Mouse (Mus musculus): ENCODE data around the gene Sh3pxd2a. TPM values are rescaled to one million over a fixed set of nuclear protein-coding genes. Genes with fewer than 3 reads are reported as not detected.

Gene Sh3pxd2a
- total and polyA plus RNA-seq, 2 experiments from 2014 or later: 3.4 to 47.2 TPM

DNA sequence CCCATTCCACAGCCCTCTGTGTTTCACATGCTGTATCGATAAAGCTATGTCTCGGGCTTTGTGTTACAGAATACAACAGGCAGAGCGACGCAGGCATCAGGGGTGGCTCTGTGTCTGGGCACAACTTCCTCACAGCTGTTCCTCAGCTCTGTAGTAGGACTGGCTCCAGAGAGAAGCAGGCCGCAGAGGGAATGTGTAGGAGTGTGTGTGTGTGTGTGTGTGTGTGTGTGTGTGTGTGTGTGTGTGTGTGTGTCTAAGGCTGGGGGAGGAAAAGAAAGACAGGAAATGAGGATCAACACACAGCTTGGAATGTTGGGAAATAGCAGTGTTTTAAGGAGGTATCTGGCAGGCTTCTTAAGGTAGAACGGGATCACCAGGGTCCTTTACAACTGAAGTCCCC is 187.5 kb downstream of the Sh3pxd2a start:
- Histone ChIP-seq H3K36me3 (replicated peaks; ENCODE audit: control insufficient read depth, insufficient read depth, low read length) (peaks cover 66% of the 10 kb centered on the region), H3K4me2 (ENCODE audit: low read depth, low read length) (no peak overlapping the region), H3K4me1 (ENCODE audit: control insufficient read depth, insufficient read depth) (peaks cover 30% of the 10 kb centered on the region), H3K27me3 (ENCODE audit: control insufficient read depth, insufficient read depth, low read length) (no peaks in the 10 kb centered on the region), H3K9me3 (replicated peaks; ENCODE audit: control insufficient read depth, low read length) (no peaks in the 10 kb centered on the region), H3K4me3 (ENCODE audit: low read depth, low read length) (no peak overlapping the region), H3K27ac (ENCODE audit: low read depth) (peak overlapping the region; percentile 52; the same call in 1 of the 2 replicates), H3K9ac (replicated peaks; ENCODE audit: low read depth, low read length) (no peak overlapping the region)
- DNase-seq (ENCODE audit: low spot score): peak; percentile 64
- WGBS: 62% methylated on average over 6 of the region's 6 CpGs
- TF ChIP-seq EP300 (IDR thresholded peaks at IDR 0.05; ENCODE audit: low read depth): 0 out of 2 replicates have a peak, but pooled peaks have one; percentile 44
- TF ChIP-seq CTCF (IDR thresholded peaks at IDR 0.05; ENCODE audit: low read depth): no peak
- no peak for ATAC-seq (ENCODE audit: insufficient read depth, low read depth)

DNA sequence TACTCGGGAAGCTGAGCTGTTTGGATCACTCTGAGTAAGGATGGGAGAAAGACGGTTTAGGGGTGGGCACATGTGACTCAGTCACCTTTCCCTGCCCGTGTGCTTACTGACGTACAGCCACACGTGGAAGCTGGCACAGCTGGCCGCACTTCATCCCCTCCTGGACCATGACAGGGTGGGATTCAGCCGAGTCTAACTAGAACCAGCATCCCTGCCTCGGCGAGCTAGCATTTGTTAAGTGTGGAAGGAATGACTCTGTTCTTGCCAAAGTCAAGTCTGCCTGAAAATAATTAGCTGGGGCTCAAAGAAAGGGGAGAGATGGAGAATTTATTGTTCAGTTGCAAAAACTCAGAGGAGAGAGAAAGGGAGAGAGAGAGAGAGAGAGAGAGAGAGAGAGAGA is 193.7 kb downstream of the Sh3pxd2a start:
- WGBS: 88% methylated on average over 9 of the region's 9 CpGs
- H3K27ac ChIP-seq (ENCODE audit: low read depth): no peak overlapping the region
- DNase-seq (ENCODE audit: low spot score) (no peak), ATAC-seq (ENCODE audit: insufficient read depth, low read depth) (no peak)
- no peak overlapping the region for H3K4me2 ChIP-seq (ENCODE audit: low read depth, low read length)
- no peaks in the 10 kb centered on the region for H3K9me3 ChIP-seq (replicated peaks; ENCODE audit: control insufficient read depth, low read length)
- H3K9ac ChIP-seq (replicated peaks; ENCODE audit: low read depth, low read length): no peak overlapping the region
- H3K36me3 ChIP-seq (replicated peaks; ENCODE audit: control insufficient read depth, insufficient read depth, low read length): peaks cover 90% of the 10 kb centered on the region
- H3K4me1 ChIP-seq (ENCODE audit: control insufficient read depth, insufficient read depth): no peaks in the 10 kb centered on the region
- H3K4me3 ChIP-seq (ENCODE audit: low read depth, low read length): no peak overlapping the region
- TF ChIP-seq EP300 (IDR thresholded peaks at IDR 0.05; ENCODE audit: low read depth): no peak
- TF ChIP-seq CTCF (IDR thresholded peaks at IDR 0.05; ENCODE audit: low read depth): no peak
- no peaks in the 10 kb centered on the region for H3K27me3 ChIP-seq (ENCODE audit: control insufficient read depth, insufficient read depth, low read length)

DNA sequence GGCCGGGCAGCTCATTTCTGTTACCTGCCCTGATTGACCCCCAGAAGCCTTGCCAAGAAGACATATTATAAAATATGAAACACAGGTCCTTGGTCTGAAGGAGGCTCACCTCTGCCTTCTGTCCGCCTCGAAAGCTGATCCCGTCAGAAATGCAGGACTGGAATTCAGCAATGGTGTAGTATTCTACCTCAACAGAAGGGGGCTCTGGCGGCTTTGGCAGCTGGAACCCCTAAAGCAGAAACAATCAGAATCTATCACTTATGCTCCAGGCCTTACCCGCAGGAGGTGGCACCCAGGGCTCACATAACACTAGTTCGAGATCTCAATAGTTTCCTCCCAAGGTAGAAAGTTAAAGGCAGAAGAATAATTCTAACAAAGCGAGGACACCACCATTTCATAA is 194.5 kb downstream of the Sh3pxd2a start:
- DNase-seq (ENCODE audit: low spot score): no peak
- ATAC-seq (ENCODE audit: insufficient read depth, low read depth): no peak
- no peaks in the 10 kb centered on the region for H3K4me1 ChIP-seq (ENCODE audit: control insufficient read depth, insufficient read depth)
- H3K9me3 ChIP-seq (replicated peaks; ENCODE audit: control insufficient read depth, low read length): no peaks in the 10 kb centered on the region
- WGBS: 60% methylated on average over 8 of the region's 8 CpGs
- peaks cover 83% of the 10 kb centered on the region for H3K36me3 ChIP-seq (replicated peaks; ENCODE audit: control insufficient read depth, insufficient read depth, low read length)
- no peak overlapping the region for H3K4me3 ChIP-seq (ENCODE audit: low read depth, low read length)
- no peak overlapping the region for H3K4me2 ChIP-seq (ENCODE audit: low read depth, low read length)
- no peak overlapping the region for H3K9ac ChIP-seq (replicated peaks; ENCODE audit: low read depth, low read length)
- H3K27ac ChIP-seq (ENCODE audit: low read depth): no peak overlapping the region
- TF ChIP-seq CTCF (IDR thresholded peaks at IDR 0.05; ENCODE audit: low read depth): peak; percentile 51
- no peak for TF ChIP-seq EP300 (IDR thresholded peaks at IDR 0.05; ENCODE audit: low read depth)
- H3K27me3 ChIP-seq (ENCODE audit: control insufficient read depth, insufficient read depth, low read length): no peaks in the 10 kb centered on the region

DNA sequence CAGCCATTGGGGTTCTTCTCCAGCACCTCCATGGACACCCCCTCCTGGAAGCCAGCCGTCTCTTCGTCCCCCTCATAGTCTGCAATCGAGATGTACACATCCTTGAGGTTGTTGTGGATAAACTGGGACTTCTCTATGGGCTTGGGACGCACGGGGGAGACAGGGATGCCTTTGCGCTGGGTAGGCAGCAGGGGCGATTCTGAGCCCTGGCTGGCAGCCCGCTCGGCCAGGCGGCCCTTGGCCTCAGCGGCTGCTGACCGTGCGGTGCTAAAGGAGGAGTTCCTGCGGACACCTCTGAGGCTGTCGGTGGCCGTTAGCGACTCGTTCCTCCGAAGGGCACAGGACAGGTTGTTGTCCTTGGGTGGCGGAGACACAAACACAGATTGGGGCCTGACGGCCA is 197.1 kb downstream of the Sh3pxd2a start:
- Histone ChIP-seq H3K36me3 (replicated peaks; ENCODE audit: control insufficient read depth, insufficient read depth, low read length) (peaks cover 64% of the 10 kb centered on the region), H3K27ac (ENCODE audit: low read depth) (no peak overlapping the region), H3K4me2 (ENCODE audit: low read depth, low read length) (no peak overlapping the region), H3K9ac (replicated peaks; ENCODE audit: low read depth, low read length) (no peak overlapping the region), H3K9me3 (replicated peaks; ENCODE audit: control insufficient read depth, low read length) (no peaks in the 10 kb centered on the region), H3K4me3 (ENCODE audit: low read depth, low read length) (no peak overlapping the region), H3K4me1 (ENCODE audit: control insufficient read depth, insufficient read depth) (no peaks in the 10 kb centered on the region), H3K27me3 (ENCODE audit: control insufficient read depth, insufficient read depth, low read length) (no peaks in the 10 kb centered on the region)
- DNase-seq (ENCODE audit: low spot score) (no peak), ATAC-seq (ENCODE audit: insufficient read depth, low read depth) (no peak)
- TF ChIP-seq CTCF (IDR thresholded peaks at IDR 0.05; ENCODE audit: low read depth): no peak
- TF ChIP-seq EP300 (IDR thresholded peaks at IDR 0.05; ENCODE audit: low read depth): no peak
- WGBS: 87% methylated on average over 21 of the region's 21 CpGs

DNA sequence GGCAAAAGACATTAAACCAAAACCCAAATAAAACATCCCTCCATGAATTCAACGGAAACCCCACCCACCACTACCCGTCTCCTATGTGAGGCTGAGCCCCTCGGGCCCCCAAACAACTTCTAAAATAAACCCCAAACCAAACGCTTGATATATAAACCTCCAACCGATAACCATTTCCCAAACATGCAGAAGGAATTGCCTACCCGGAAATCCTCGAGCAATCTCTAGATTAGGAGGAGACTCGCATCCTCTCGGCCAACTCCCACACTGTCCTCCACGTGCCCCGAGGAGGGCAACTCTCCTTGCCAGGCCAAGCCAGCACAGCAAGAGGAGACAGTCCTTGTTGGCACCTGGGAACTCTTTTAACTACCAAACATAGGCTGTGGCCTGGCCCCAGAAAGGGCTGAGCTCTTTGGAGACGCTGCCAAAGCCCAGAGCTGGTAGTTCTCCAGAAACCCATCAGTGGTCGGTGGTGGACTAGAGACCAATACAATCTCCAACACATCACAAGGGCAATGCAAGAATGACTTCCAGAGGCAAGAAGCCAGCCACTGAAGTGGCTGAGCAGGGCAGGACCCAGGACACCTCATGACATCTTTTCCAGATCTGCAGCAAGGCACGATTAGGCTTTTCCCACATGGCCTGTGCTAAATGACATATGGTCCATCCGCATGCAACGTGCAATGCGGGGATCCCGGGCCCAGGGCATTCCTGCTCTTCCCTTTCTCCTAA is 198.0 kb downstream of the Sh3pxd2a start:
- H3K9ac ChIP-seq (replicated peaks; ENCODE audit: low read depth, low read length): no peak overlapping the region

More for the DNA sequence above, 198.0 kb downstream of the Sh3pxd2a start:
- no peak overlapping the region for H3K4me2 ChIP-seq (ENCODE audit: low read depth, low read length)
- no peak for DNase-seq (ENCODE audit: low spot score)
- H3K4me1 ChIP-seq (ENCODE audit: control insufficient read depth, insufficient read depth): no peaks in the 10 kb centered on the region
- no peak overlapping the region for H3K27ac ChIP-seq (ENCODE audit: low read depth)
- no peak overlapping the region for H3K4me3 ChIP-seq (ENCODE audit: low read depth, low read length)
- 75% methylated on average over 18 of the region's 18 CpGs for WGBS
- TF ChIP-seq EP300 (IDR thresholded peaks at IDR 0.05; ENCODE audit: low read depth) (no peak), CTCF (IDR thresholded peaks at IDR 0.05; ENCODE audit: low read depth) (no peak)
- peaks cover 56% of the 10 kb centered on the region for H3K36me3 ChIP-seq (replicated peaks; ENCODE audit: control insufficient read depth, insufficient read depth, low read length)
- H3K9me3 ChIP-seq (replicated peaks; ENCODE audit: control insufficient read depth, low read length): no peaks in the 10 kb centered on the region
- ATAC-seq (ENCODE audit: insufficient read depth, low read depth): no peak
- no peaks in the 10 kb centered on the region for H3K27me3 ChIP-seq (ENCODE audit: control insufficient read depth, insufficient read depth, low read length)

Measured in heart, postnatal 0 days (tissue).